Mouse (Mus musculus): ENCODE data around the gene Nipal3. TPM values are rescaled to one million over a fixed set of nuclear protein-coding genes. Genes with fewer than 3 reads are reported as not detected.

The Nipal3 gene
- polyA plus RNA-seq, 1 experiment from 2014 or later, result 5.8 TPM

DNA sequence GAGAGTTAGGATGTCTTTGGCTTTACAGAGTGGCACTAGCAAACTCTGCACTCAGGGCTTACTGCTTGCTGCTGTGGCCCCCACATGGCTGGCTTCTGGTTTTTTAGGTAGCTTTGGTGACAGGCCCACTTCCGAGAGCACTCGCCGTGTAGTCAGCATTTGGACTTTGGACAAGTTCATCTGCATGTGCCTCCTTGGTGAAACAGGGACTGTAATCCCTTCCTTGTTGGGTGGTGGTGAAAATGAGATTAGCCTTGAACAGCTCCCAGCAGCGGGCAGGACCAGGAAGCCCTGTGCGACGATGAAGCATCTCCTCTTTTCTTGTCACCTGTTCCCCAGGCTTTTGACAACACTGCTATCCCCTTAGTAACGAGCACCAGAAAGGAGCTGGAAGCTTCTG lies 19.0 kb upstream of the Nipal3 start:
- Histone ChIP-seq H3K27me3 (ENCODE audit: control insufficient read depth, insufficient read depth, low read length) (no peaks in the 10 kb centered on the region; the same call in 1 of the 2 replicates), H3K4me2 (ENCODE audit: low read depth, low read length) (no peak overlapping the region), H3K27ac (ENCODE audit: low read length) (no peak overlapping the region), H3K36me3 (ENCODE audit: control insufficient read depth, insufficient read depth) (no peaks in the 10 kb centered on the region), H3K9me3 (replicated peaks; ENCODE audit: control insufficient read depth, low read length) (0 out of 2 replicates have a peak, but pooled peaks cover 3% of the 10 kb centered on the region), H3K9ac (ENCODE audit: low read length) (no peak overlapping the region), H3K4me3 (ENCODE audit: low read length) (no peak overlapping the region), H3K4me1 (ENCODE audit: control insufficient read depth, insufficient read depth, low read length) (no peaks in the 10 kb centered on the region; the same call in 1 of the 2 replicates)
- WGBS, result 81% methylated on average over 7 of the region's 7 CpGs
- ATAC-seq (replicated peaks; ENCODE audit: extremely low read depth, insufficient read depth, low FRiP score), result no peak

DNA sequence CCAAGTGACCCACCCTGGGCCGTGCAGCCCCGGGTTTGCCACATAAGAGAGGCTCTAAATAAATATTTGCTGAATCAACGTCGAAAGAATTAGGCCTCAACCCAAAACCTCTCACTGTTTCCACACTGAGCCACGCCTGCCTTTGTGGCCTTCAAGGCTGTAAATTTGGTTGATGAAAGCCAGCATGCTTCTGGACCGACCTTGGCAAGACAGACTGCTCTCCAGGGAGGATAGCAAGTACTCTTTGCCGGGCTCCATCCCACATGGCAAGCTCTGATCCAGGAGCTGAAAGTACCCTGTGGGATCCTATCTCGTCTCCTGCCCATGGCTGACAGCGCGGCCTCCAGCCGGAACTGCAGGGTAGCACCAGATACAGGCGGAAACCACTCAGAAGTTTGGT lies 14.7 kb upstream of the Nipal3 start:
- no peaks in the 10 kb centered on the region for H3K36me3 ChIP-seq (ENCODE audit: control insufficient read depth, insufficient read depth)
- no peak overlapping the region for H3K9ac ChIP-seq (ENCODE audit: low read length)
- no peaks in the 10 kb centered on the region for H3K9me3 ChIP-seq (replicated peaks; ENCODE audit: control insufficient read depth, low read length)
- H3K27me3 ChIP-seq (ENCODE audit: control insufficient read depth, insufficient read depth, low read length), result no peaks in the 10 kb centered on the region; the same call in 1 of the 2 replicates
- peaks cover 2% of the 10 kb centered on the region for H3K4me1 ChIP-seq (ENCODE audit: control insufficient read depth, insufficient read depth, low read length)
- no peak overlapping the region for H3K27ac ChIP-seq (ENCODE audit: low read length)
- ATAC-seq (replicated peaks; ENCODE audit: extremely low read depth, insufficient read depth, low FRiP score), result no peak
- no peak overlapping the region for H3K4me2 ChIP-seq (ENCODE audit: low read depth, low read length)
- H3K4me3 ChIP-seq (ENCODE audit: low read length), result no peak overlapping the region
- WGBS, result 65% methylated on average over 12 of the region's 12 CpGs

DNA sequence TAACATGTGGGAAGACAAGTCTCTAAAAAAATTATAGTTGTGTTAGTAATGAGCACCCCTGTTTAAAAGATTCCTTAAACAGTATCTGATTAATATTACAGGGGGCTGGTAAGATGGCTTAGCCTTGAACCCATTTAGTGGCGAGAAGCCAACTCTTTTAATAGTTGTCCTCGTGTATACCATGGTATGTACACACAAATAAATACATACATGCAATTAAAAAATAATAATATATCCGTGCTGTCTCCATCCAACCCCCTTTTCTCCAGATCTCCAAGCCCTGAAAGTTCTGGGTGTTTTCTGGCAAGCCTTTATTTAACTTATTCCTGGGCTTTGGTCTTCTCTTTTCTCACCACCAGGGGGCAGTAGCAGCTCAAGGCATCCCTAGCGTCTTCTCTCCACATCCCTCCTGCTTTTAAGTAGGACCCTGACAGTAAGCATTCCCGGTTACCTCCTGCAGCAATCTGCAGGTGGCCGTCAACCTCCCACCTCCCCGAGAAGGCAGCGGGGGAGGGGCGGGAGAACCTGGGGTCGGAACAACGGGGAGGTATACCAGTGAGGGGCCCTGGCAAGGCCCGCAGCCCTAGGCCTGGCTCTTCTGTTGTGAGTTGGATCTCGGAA lies 13.7 kb upstream of the Nipal3 start:
- 19% methylated on average over 13 of the region's 13 CpGs for WGBS
- Histone ChIP-seq H3K36me3 (ENCODE audit: control insufficient read depth, insufficient read depth) (no peaks in the 10 kb centered on the region), H3K4me2 (ENCODE audit: low read depth, low read length) (peak overlapping the region; percentile 38; the same call in 1 of the 2 replicates), H3K9me3 (replicated peaks; ENCODE audit: control insufficient read depth, low read length) (no peaks in the 10 kb centered on the region), H3K4me1 (ENCODE audit: control insufficient read depth, insufficient read depth, low read length) (peaks cover 2% of the 10 kb centered on the region), H3K4me3 (ENCODE audit: low read length) (no peak overlapping the region), H3K9ac (ENCODE audit: low read length) (no peak overlapping the region), H3K27me3 (ENCODE audit: control insufficient read depth, insufficient read depth, low read length) (no peaks in the 10 kb centered on the region; the same call in 1 of the 2 replicates), H3K27ac (ENCODE audit: low read length) (no peak overlapping the region)
- no peak for ATAC-seq (replicated peaks; ENCODE audit: extremely low read depth, insufficient read depth, low FRiP score)

DNA sequence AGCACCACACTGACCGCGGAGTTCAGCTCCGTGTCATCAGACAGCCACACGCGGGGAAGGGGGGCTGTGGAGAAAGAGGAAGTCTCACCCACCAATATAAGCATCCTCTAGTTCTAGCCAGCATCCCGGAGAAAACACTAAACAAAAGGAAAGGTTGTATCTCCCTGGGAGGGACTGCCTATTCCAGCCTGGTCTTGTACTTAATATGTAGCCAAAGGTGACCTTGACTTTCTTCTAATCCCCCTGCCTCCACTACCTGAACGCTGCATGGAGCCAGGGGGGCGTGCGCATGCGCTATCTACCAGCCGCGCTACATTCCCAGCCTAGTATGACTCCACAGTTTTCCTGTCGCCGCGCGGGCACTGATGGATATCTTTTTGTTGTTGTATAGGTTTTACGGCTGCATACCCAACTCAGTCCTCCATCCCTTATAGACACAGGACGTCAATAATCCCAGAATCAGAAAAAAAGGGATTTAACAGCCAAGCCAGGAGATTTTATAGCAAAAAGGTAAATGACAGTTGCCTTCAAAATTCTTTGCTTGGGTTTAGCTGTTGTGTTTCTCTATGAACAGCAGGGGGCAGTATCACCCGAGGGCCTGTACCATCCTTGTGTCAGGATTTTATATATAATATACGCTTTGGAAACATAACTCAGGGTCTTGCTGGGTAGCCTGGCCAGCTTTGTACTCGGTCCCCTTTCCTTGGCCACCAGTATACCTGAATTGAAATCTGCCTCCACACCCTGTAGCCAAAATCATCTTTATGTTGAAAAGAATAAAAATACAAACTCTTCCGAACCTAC lies 12.9 kb upstream of the Nipal3 start:
- no peaks in the 10 kb centered on the region; the same call in 1 of the 2 replicates for H3K27me3 ChIP-seq (ENCODE audit: control insufficient read depth, insufficient read depth, low read length)
- no peaks in the 10 kb centered on the region for H3K36me3 ChIP-seq (ENCODE audit: control insufficient read depth, insufficient read depth)
- H3K9ac ChIP-seq (ENCODE audit: low read length), result peak overlapping the region; percentile 27
- peak overlapping the region; percentile 33 for H3K4me3 ChIP-seq (ENCODE audit: low read length)
- H3K4me2 ChIP-seq (ENCODE audit: low read depth, low read length), result peak overlapping the region; percentile 61
- ATAC-seq (replicated peaks; ENCODE audit: extremely low read depth, insufficient read depth, low FRiP score), result no peak
- no peaks in the 10 kb centered on the region for H3K9me3 ChIP-seq (replicated peaks; ENCODE audit: control insufficient read depth, low read length)
- WGBS, result 12% methylated on average over 22 of the region's 22 CpGs
- H3K27ac ChIP-seq (ENCODE audit: low read length), result no peak overlapping the region
- H3K4me1 ChIP-seq (ENCODE audit: control insufficient read depth, insufficient read depth, low read length), result peaks cover 2% of the 10 kb centered on the region

DNA sequence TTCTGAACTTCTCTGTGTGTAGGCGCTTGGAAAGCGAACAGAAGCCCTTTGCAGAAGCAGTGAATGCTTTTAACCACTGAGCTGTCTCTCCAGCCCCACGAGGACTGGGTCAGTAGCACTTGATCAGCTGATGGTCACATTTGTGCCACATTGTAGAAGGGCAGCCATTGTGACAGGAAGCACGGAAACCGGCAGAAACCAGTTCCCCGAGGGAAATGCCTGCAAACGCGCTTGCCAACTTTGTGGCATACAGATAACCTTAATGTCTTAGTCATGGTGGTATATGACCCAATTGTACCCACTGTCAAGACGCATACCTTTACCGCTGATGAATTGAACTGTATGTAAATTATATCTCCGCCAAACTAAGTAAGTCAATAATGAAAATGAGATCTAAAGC lies 11.0 kb upstream of the Nipal3 start:
- H3K36me3 ChIP-seq (ENCODE audit: control insufficient read depth, insufficient read depth), result no peaks in the 10 kb centered on the region
- no peaks in the 10 kb centered on the region; the same call in 1 of the 2 replicates for H3K27me3 ChIP-seq (ENCODE audit: control insufficient read depth, insufficient read depth, low read length)
- H3K4me1 ChIP-seq (ENCODE audit: control insufficient read depth, insufficient read depth, low read length), result peaks cover 2% of the 10 kb centered on the region
- ATAC-seq (replicated peaks; ENCODE audit: extremely low read depth, insufficient read depth, low FRiP score), result no peak
- H3K9ac ChIP-seq (ENCODE audit: low read length), result no peak overlapping the region
- H3K4me2 ChIP-seq (ENCODE audit: low read depth, low read length), result no peak overlapping the region
- H3K27ac ChIP-seq (ENCODE audit: low read length), result no peak overlapping the region
- 67% methylated on average over 11 of the region's 11 CpGs for WGBS
- no peak overlapping the region for H3K4me3 ChIP-seq (ENCODE audit: low read length)
- H3K9me3 ChIP-seq (replicated peaks; ENCODE audit: control insufficient read depth, low read length), result peaks cover under 1% of the 10 kb centered on the region

DNA sequence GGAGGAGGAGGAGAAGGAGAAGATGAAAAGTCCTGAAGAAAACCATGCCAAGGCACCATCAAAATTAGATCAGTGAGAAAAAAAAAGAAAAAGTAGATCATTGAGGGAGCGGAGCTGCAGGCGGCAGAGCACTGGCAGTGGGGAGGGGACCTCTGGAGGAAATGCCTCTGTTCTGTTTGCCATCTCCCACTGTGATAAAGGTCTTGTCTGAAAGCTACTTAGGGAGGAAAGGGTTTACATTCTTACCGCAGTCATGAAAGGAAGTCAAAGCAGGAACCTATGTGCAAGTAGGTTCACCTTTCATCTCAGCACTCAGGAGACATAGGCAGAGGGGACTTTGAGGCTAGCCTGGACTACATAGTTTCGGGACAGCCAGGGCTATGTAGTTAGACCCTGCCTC lies 6.7 kb upstream of the Nipal3 start:
- no peak overlapping the region for H3K9ac ChIP-seq (ENCODE audit: low read length)
- H3K4me1 ChIP-seq (ENCODE audit: control insufficient read depth, insufficient read depth, low read length), result no peaks in the 10 kb centered on the region
- peaks cover 5% of the 10 kb centered on the region for H3K9me3 ChIP-seq (replicated peaks; ENCODE audit: control insufficient read depth, low read length)
- no peak overlapping the region for H3K4me3 ChIP-seq (ENCODE audit: low read length)
- no peaks in the 10 kb centered on the region for H3K36me3 ChIP-seq (ENCODE audit: control insufficient read depth, insufficient read depth)
- 52% methylated on average over 4 of the region's 4 CpGs for WGBS
- H3K4me2 ChIP-seq (ENCODE audit: low read depth, low read length), result no peak overlapping the region
- no peak for ATAC-seq (replicated peaks; ENCODE audit: extremely low read depth, insufficient read depth, low FRiP score)
- H3K27ac ChIP-seq (ENCODE audit: low read length), result no peak overlapping the region
- no peaks in the 10 kb centered on the region for H3K27me3 ChIP-seq (ENCODE audit: control insufficient read depth, insufficient read depth, low read length)

DNA sequence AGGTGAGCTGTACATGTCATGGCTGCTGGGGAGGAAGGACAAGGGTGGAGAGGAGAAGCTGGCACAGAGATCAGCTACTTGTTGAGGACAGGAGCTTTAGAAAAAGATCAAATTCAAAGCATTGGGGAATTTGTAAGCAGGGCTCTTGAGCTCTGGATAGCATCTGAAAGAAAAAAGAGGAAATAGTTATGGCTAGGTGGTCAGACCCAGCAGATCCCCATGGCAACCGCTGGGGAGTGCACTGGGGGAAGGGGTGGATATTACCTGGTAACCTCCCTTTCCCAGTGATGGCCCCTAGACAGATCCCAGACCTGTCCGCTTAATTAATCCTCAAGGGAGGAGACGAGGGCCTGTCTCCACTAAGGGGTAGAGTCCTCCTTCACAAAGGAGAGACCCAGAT lies 5.0 kb upstream of the Nipal3 start:
- 85% methylated on average over 3 of the region's 3 CpGs for WGBS
- ATAC-seq (replicated peaks; ENCODE audit: extremely low read depth, insufficient read depth, low FRiP score), result no peak

DNA sequence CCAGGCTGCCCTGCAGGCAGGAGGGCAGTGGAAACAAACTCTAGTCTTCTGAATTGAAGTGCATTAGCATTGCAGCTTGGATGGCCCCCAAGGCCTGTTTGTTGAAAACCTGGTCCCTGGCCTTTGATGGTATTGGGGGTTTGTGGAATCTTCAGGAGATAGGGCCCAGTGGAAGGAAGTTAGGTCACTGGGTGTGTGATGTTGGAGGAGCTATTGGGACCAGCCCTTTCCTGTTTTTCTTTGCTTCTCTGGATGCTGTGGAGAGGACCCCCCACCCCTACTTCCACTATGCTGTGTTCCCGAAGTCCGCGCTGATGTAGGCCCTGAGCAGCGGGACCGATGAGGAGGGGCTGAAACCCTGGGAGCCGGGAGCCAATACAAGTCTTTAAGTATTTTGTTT lies 3.3 kb upstream of the Nipal3 start:
- peaks cover 4% of the 10 kb centered on the region; the same call in 1 of the 2 replicates for H3K4me1 ChIP-seq (ENCODE audit: control insufficient read depth, insufficient read depth, low read length)
- ATAC-seq (replicated peaks; ENCODE audit: extremely low read depth, insufficient read depth, low FRiP score), result no peak
- H3K9ac ChIP-seq (ENCODE audit: low read length), result no peak overlapping the region
- peaks cover 5% of the 10 kb centered on the region for H3K9me3 ChIP-seq (replicated peaks; ENCODE audit: control insufficient read depth, low read length)
- H3K4me2 ChIP-seq (ENCODE audit: low read depth, low read length), result no peak overlapping the region
- H3K36me3 ChIP-seq (ENCODE audit: control insufficient read depth, insufficient read depth), result no peaks in the 10 kb centered on the region
- no peaks in the 10 kb centered on the region for H3K27me3 ChIP-seq (ENCODE audit: control insufficient read depth, insufficient read depth, low read length)
- WGBS, result 76% methylated on average over 6 of the region's 6 CpGs
- no peak overlapping the region for H3K27ac ChIP-seq (ENCODE audit: low read length)
- H3K4me3 ChIP-seq (ENCODE audit: low read length), result no peak overlapping the region

More for the DNA sequence above, 5.0 kb upstream of the Nipal3 start:
- Histone ChIP-seq H3K27ac (ENCODE audit: low read length) (no peak overlapping the region), H3K9me3 (replicated peaks; ENCODE audit: control insufficient read depth, low read length) (peaks cover 5% of the 10 kb centered on the region), H3K36me3 (ENCODE audit: control insufficient read depth, insufficient read depth) (no peaks in the 10 kb centered on the region), H3K27me3 (ENCODE audit: control insufficient read depth, insufficient read depth, low read length) (no peaks in the 10 kb centered on the region), H3K9ac (ENCODE audit: low read length) (no peak overlapping the region), H3K4me1 (ENCODE audit: control insufficient read depth, insufficient read depth, low read length) (no peaks in the 10 kb centered on the region), H3K4me3 (ENCODE audit: low read length) (no peak overlapping the region), H3K4me2 (ENCODE audit: low read depth, low read length) (no peak overlapping the region)

DNA sequence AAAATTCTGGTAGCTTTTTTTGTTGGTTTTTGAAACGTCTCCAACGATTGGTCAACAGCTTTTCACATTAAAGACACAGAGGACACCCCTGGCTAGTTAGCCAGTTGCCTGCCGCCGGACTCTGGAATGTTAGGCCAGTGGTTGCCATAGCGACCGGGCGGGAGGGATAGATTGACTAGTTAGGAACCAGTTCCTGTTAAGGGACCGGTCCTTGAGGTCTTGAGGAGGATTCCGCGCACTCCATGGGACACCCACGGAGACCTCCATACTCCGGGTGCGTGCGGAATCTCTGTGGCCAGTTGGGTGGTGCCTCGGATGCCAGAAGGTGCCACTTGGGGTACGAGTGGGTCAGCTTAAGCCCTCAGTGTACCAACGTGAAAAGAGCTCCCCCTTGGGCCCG lies 972 bp upstream of the Nipal3 start:
- H3K4me1 ChIP-seq (ENCODE audit: control insufficient read depth, insufficient read depth, low read length), result peaks cover 5% of the 10 kb centered on the region; the same call in 1 of the 2 replicates
- H3K4me3 ChIP-seq (ENCODE audit: low read length), result no peak overlapping the region
- H3K4me2 ChIP-seq (ENCODE audit: low read depth, low read length), result no peak overlapping the region; the same call in 1 of the 2 replicates
- H3K27ac ChIP-seq (ENCODE audit: low read length), result no peak overlapping the region
- peaks cover 5% of the 10 kb centered on the region for H3K9me3 ChIP-seq (replicated peaks; ENCODE audit: control insufficient read depth, low read length)
- no peak for ATAC-seq (replicated peaks; ENCODE audit: extremely low read depth, insufficient read depth, low FRiP score)
- no peaks in the 10 kb centered on the region for H3K27me3 ChIP-seq (ENCODE audit: control insufficient read depth, insufficient read depth, low read length)
- H3K9ac ChIP-seq (ENCODE audit: low read length), result no peak overlapping the region
- WGBS, result 26% methylated on average over 18 of the region's 18 CpGs
- H3K36me3 ChIP-seq (ENCODE audit: control insufficient read depth, insufficient read depth), result no peaks in the 10 kb centered on the region

Data from heart, embryonic 16.5 days (tissue).